In the genomic region with DNA sequence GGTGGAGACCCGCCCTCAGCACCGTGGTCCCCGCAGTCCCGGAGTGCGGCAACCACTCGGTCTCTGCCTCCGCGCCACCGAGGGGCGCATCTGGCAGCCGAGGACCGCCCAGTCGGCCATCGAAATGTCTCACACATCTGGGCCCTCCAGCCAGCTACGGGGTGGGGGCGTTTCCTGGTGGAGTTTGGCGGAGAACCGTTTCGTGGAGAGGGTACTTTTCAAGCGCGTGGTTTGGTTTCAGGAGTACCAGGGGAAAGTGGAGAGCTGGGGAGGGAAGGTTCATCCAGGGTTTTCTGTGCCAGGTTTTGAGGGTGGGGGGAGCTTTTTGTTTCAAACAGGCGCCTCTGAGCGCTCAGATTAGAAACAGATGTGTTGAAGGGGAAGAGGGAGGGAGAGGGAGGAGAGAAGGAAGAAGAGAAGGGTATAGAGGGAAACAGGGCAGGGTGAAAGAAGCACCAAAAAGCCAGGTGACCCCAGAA, we compare ENCODE assay signal across 8 mouse cellular contexts. TPM values are rescaled to one million over a fixed set of nuclear protein-coding genes. Genes with fewer than 3 reads are reported as not detected.
DNase-seq lines count a peak whose midpoint lies in the region; ATAC-seq and TF ChIP-seq lines count a peak whose summit lies in the region.

No protein-coding gene starts in this region.

- DNase-seq in lung, postnatal 4 days, result no peak
- DNase-seq in brain, embryonic 14.5 days (ENCODE audit: low read depth), result peak; percentile 52
- DNase-seq in hindlimb bud, embryonic 11.5 days (ENCODE audit: extremely low spot score, low read depth, low spot score), result peak; percentile 33
- DNase-seq in adrenal gland, adult 8-10 months, result no peak
- no peak for DNase-seq in thymus, postnatal 10 days (ENCODE audit: low spot score in 2 of 2)

- under 1% methylated on average over 23 of the region's 23 CpGs for WGBS in lung, embryonic 15.5 days
- under 1% methylated on average over 23 of the region's 23 CpGs for WGBS in forebrain, embryonic 13.5 days
- under 1% methylated on average over 23 of the region's 23 CpGs for WGBS in midbrain, embryonic 15.5 days

- H3K27me3 ChIP-seq in lung, embryonic 15.5 days, result peaks cover 17% of the 10 kb centered on the region; the same call in 1 of the 2 replicates
- 0 out of 2 replicates have a peak, but pooled peaks cover 11% of the 10 kb centered on the region for H3K27me3 ChIP-seq in forebrain, embryonic 13.5 days
- H3K27me3 ChIP-seq in midbrain, embryonic 15.5 days (replicated peaks), result no peaks in the 10 kb centered on the region; the same call in 1 of the 2 replicates

- ATAC-seq in lung, embryonic 15.5 days (ENCODE audit: borderline replicate concordance, extremely low read depth, low FRiP score, low TSS enrichment), result peak; percentile 65; the same call in 1 of the 2 replicates
- ATAC-seq in forebrain, embryonic 13.5 days, result peak; percentile 79
- ATAC-seq in midbrain, embryonic 15.5 days (replicated peaks), result peak; percentile 78

- H3K9me3 ChIP-seq in lung, embryonic 15.5 days, result no peaks in the 10 kb centered on the region
- no peaks in the 10 kb centered on the region for H3K9me3 ChIP-seq in forebrain, embryonic 13.5 days (replicated peaks)
- no peaks in the 10 kb centered on the region for H3K9me3 ChIP-seq in midbrain, embryonic 15.5 days

- TF ChIP-seq POLR2A in brain, embryonic 14.5 days (IDR thresholded peaks at IDR 0.05; ENCODE audit: borderline replicate concordance, extremely low read depth, insufficient read depth, insufficient read length, poor library complexity, severe bottlenecking), result no peak; the same call in 1 of the 2 replicates

- peak overlapping the region; percentile 65 for H3K9ac ChIP-seq in lung, embryonic 15.5 days
- H3K9ac ChIP-seq in forebrain, embryonic 13.5 days, result peak overlapping the region; percentile 88
- H3K9ac ChIP-seq in midbrain, embryonic 15.5 days, result peak overlapping the region; percentile 82

- H3K4me3 ChIP-seq in lung, embryonic 15.5 days, result peak overlapping the region; percentile 69
- peak overlapping the region; percentile 73 for H3K4me3 ChIP-seq in forebrain, embryonic 13.5 days
- peak overlapping the region; percentile 68 for H3K4me3 ChIP-seq in midbrain, embryonic 15.5 days

- H3K4me1 ChIP-seq in lung, embryonic 15.5 days, result 0 out of 2 replicates have a peak, but pooled peaks cover 2% of the 10 kb centered on the region
- H3K4me1 ChIP-seq in forebrain, embryonic 13.5 days, result peaks cover 31% of the 10 kb centered on the region
- peaks cover 27% of the 10 kb centered on the region for H3K4me1 ChIP-seq in midbrain, embryonic 15.5 days

- peak overlapping the region; percentile 87 for H3K27ac ChIP-seq in lung, embryonic 15.5 days
- H3K27ac ChIP-seq in forebrain, embryonic 13.5 days, result peak overlapping the region; percentile 93
- peak overlapping the region; percentile 91 for H3K27ac ChIP-seq in midbrain, embryonic 15.5 days

- no peak for TF ChIP-seq CTCF in brain, embryonic 14.5 days (IDR thresholded peaks at IDR 0.05; ENCODE audit: borderline replicate concordance, extremely low read depth, insufficient read depth, insufficient read length)

- H3K36me3 ChIP-seq in lung, embryonic 15.5 days, result no peaks in the 10 kb centered on the region
- H3K36me3 ChIP-seq in forebrain, embryonic 13.5 days (ENCODE audit: poor library complexity, severe bottlenecking), result no peaks in the 10 kb centered on the region
- no peaks in the 10 kb centered on the region for H3K36me3 ChIP-seq in midbrain, embryonic 15.5 days (replicated peaks)

- H3K4me2 ChIP-seq in lung, embryonic 15.5 days, result peak overlapping the region; percentile 98
- peak overlapping the region; percentile 91 for H3K4me2 ChIP-seq in forebrain, embryonic 13.5 days
- peak overlapping the region; percentile 64 for H3K4me2 ChIP-seq in midbrain, embryonic 15.5 days

RNA-seq across cellular contexts. Expression of a gene that starts 0.7 kb away (rescaled TPM):
- 11.7 and 12.6 TPM in 2 replicates for polyA plus RNA-seq in lung, embryonic 15.5 days (2015; fragmentation: Nextera tagmentation; extraction: Ambion mirVana)
- polyA plus RNA-seq in brain, embryonic 14.5 days (2012; rRNA removed), result 31.6 and 48.4 TPM in 2 replicates
- polyA plus RNA-seq in forebrain, embryonic 13.5 days (2015; fragmentation: Nextera tagmentation; extraction: Ambion mirVana), result 26.3 and 32.4 TPM in 2 replicates
- 49.0 and 57.0 TPM in 2 replicates for polyA plus RNA-seq in midbrain, embryonic 15.5 days (2015; fragmentation: Nextera tagmentation; extraction: Ambion mirVana)
- total RNA-seq in adrenal gland, adult 8-10 months (2022), result 10 to 100 TPM in 1 of 4 experiments, 1 to 10 TPM in 3; 3.5 to 10.5 (median 5.9) TPM

RNA-seq across cellular contexts. Expression of a gene that starts 16.0 kb away (rescaled TPM):
- polyA plus RNA-seq in lung, embryonic 15.5 days (2015; fragmentation: Nextera tagmentation; extraction: Ambion mirVana), result not detected in 2 replicates
- polyA plus RNA-seq in brain, embryonic 14.5 days (2012; rRNA removed), result not detected in 2 replicates
- polyA plus RNA-seq in forebrain, embryonic 13.5 days (2015; fragmentation: Nextera tagmentation; extraction: Ambion mirVana), result not detected in 2 replicates
- polyA plus RNA-seq in midbrain, embryonic 15.5 days (2015; fragmentation: Nextera tagmentation; extraction: Ambion mirVana), result not detected in 2 replicates
- not detected for total RNA-seq in adrenal gland, adult 8-10 months (2022)

Comparison
In these comparisons a context has a peak if more than half of its experiments do, and no peak if none do; other contexts are left out.
1. DNase-seq: peak in brain, embryonic 14.5 days (single experiment) and hindlimb bud, embryonic 11.5 days (single experiment); none in lung, postnatal 4 days (0 of 2), adrenal gland, adult 8-10 months (single experiment) and thymus, postnatal 10 days (0 of 2).
2. Peak in every context shown above with its lines, with median percentiles within 50 percentile points of each other: ATAC-seq, H3K27ac ChIP-seq, H3K4me2 ChIP-seq, H3K4me3 ChIP-seq and H3K9ac ChIP-seq.